Mouse (Mus musculus): ENCODE measurements around the gene Sox6.

GRCm38 (mm10) chr7:115792841-115793240 lies 245.8 kb downstream of the Sox6 start:
- TF ChIP-seq MAFK (IDR thresholded peaks at IDR 0.05; ENCODE audit: insufficient read depth, low read depth, low read length) (no peak), HCFC1 (IDR thresholded peaks at IDR 0.05; ENCODE audit: borderline replicate concordance, insufficient read depth, low read length) (no peak), ZC3H11A (IDR thresholded peaks at IDR 0.05; ENCODE audit: borderline replicate concordance, low read depth, low read length) (no peak), ZNF384 (IDR thresholded peaks at IDR 0.05; ENCODE audit: low read depth, low read length) (no peak)
